Mouse (Mus musculus) hindbrain, postnatal 0 days (tissue): ENCODE data around the gene Fras1. TPM values are rescaled to one million over a fixed set of nuclear protein-coding genes. Genes with fewer than 3 reads are reported as not detected.

Experiments used
- ATAC-seq: fragments of 200-750 bp; cut with Nextera tagmentation; 2 replicates; pipeline ENCODE4 v1.8.0; 2017; ENCODE audit warnings: mild to moderate bottlenecking, moderate TSS enrichment, moderate library complexity
- DNase-seq: peaks from one replicate; pipeline ENCODE4 v3.0.0-alpha.2; 2015; ENCODE audit warnings: low spot score
- H3K27ac ChIP-seq: fragments of 300-500 bp; sonication (generic); 2 replicates; pipeline ENCODE4 v1.5.1; 2014; ENCODE audit warnings: mild to moderate bottlenecking
- H3K27me3 ChIP-seq: fragments of 300-500 bp; sonication (generic); 2 replicates; pipeline ENCODE4 v1.6.1; 2014; ENCODE audit warnings: low read length, mixed read lengths; ENCODE audit not compliant: insufficient read depth
- H3K36me3 ChIP-seq: fragments of 300-500 bp; sonication (generic); 2 replicates; pipeline ENCODE4 v1.6.1; 2014; ENCODE audit warnings: low read length, mixed read lengths; ENCODE audit not compliant: insufficient read depth
- H3K4me1 ChIP-seq: fragments of 300-500 bp; sonication (generic); 2 replicates; pipeline ENCODE4 v1.6.1; 2014; ENCODE audit warnings: antibody characterized with exemption, low read length, mixed read lengths; ENCODE audit not compliant: insufficient read depth
- H3K4me2 ChIP-seq: fragments of 300-500 bp; sonication (generic); 2 replicates; pipeline ENCODE4 v1.6.1; 2014; ENCODE audit warnings: low read depth, mild to moderate bottlenecking, low read length, moderate library complexity, mixed read lengths
- H3K4me3 ChIP-seq: fragments of 300-500 bp; sonication (generic); 2 replicates; pipeline ENCODE4 v1.5.1; 2014; ENCODE audit warnings: low read length
- H3K9ac ChIP-seq: fragments of 300-500 bp; sonication (generic); replicated peaks from 2 replicates; pipeline ENCODE4 v1.6.1; 2014; ENCODE audit warnings: mild to moderate bottlenecking, low read length, moderate library complexity, mixed read lengths
- H3K9me3 ChIP-seq: fragments of 300-500 bp; sonication (generic); 2 replicates; pipeline ENCODE4 v1.6.1; 2016; ENCODE audit warnings: low read length, mixed read lengths
- CTCF ChIP-seq: IDR thresholded peaks from 2 replicates; pipeline ENCODE4 v1.5.1; 2016; ENCODE audit warnings: antibody characterized with exemption, control low read depth, low read depth
- WGBS: fragments of 180-500 bp; shearing (Covaris S2); extraction: QIAGEN DNeasy Blood & Tissue Kit; methylation state at CpG from one replicate; pipeline ENCODE4 v1.1.7; 2014; 5-methylcytosine and 5-hydroxymethylcytosine counted together
- polyA plus RNA-seq: library from polyadenylated mRNA; unstranded; fragments of >200 nt; fragmentation: Nextera tagmentation; extraction: Ambion mirVana; gene quantifications from 2 replicates; pipeline ENCODE4 v1.2.1, GENCODE M21; 2015
- total RNA-seq: library from RNA; depleted of rRNA; stranded (reverse); fragments of >200 nt; gene quantifications from 2 replicates; pipeline ENCODE4 v1.2.3, GENCODE M21; 2014

Fras1 gene
- total and polyA plus RNA-seq, 2 experiments from 2014 or later: 2.9 to 15.3 TPM

DNA sequence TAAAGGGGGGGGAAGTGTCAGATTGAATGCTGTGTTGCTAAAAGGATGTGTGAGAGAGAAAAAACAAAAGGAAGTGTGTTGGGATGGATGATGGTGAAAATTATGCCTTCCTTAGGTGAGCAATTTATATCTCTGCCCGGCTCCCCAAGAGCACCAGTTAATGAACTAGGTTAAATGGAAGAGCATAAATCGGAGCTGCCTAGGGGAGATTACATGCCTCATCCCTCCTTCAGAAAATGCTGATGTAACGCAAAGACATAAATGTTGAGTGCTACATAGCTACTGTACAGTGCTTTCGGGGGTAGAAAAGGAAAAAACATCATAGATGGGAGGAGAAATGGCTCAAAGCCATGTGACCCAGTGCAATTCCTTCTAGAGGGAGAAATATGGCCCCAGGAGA, 339.0 kb downstream of the Fras1 start:
- no peak for DNase-seq
- H3K4me2 ChIP-seq: no peak overlapping the region
- no peaks in the 10 kb centered on the region for H3K4me1 ChIP-seq
- no peaks in the 10 kb centered on the region for H3K36me3 ChIP-seq
- no peaks in the 10 kb centered on the region for H3K9me3 ChIP-seq
- no peaks in the 10 kb centered on the region for H3K27me3 ChIP-seq
- TF ChIP-seq CTCF: no peak
- no peak overlapping the region for H3K27ac ChIP-seq
- ATAC-seq: no peak
- no peak overlapping the region for H3K4me3 ChIP-seq
- H3K9ac ChIP-seq: no peak overlapping the region
- 79% methylated on average over 4 of the region's 4 CpGs for WGBS

DNA sequence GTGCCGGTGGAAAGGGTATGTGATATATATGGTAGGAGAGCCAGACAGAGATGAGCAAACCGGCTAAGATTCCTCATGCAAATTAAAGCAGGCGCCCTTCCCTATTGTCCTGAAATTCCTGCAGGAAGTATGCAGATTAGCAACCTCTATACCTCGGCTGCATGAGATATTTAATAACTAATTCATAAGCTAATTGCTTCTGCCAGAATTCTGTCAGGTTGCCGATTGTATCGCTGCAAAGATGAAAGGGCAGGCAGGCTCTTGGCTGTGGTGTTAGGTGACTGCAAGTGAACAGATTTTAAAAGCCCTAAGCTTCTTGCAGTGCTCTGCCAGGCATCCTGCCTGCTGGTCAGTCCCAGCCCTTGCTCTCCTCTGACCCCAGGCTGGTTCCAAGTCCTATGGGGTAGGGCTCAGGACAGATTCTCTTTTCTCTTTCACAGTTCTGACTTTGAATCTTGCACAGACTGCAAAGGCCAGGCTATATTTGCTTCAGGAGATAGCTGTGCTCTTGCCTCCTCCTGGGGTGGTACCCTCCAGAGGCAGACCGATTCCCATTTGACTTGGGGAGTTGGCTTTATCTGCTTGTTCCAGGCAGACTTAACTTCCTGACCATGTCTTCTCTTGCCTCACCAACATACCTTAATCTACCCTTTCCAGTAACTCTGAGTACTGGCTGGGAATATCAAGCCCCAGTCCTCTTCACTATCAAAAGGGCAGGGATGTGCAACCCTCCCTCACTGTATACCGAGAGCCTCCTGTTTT, 342.7 kb downstream of the Fras1 start:
- Histone ChIP-seq H3K27ac (peak overlapping the region; percentile 17; the same call in 1 of the 2 replicates), H3K9ac (no peak overlapping the region)
- 28% methylated on average over 8 of the region's 8 CpGs for WGBS

DNA sequence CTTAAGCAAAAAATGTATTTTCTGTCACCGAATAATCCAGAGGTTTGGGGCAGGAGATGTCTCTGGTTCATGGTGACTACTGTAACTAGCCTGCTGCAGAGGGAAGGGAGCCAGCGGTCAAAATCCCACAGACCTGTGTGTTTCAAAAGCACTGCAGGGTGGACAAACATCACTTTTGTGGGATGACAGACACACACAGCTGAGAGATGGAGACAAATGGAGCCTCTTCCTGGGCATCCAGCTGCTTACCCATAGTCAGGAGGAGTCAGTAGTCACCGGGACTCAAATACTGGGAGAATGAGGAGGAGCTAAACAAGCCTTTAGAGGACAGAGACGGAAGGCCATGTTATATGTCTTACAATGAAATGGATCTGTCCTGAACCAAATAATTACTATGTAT, 343.9 kb downstream of the Fras1 start:
- Histone ChIP-seq H3K4me3 (no peak overlapping the region), H3K4me1 (no peaks in the 10 kb centered on the region), H3K27ac (no peak overlapping the region), H3K9me3 (no peaks in the 10 kb centered on the region), H3K36me3 (no peaks in the 10 kb centered on the region), H3K27me3 (no peaks in the 10 kb centered on the region), H3K9ac (no peak overlapping the region), H3K4me2 (no peak overlapping the region)
- no peak for TF ChIP-seq CTCF
- 78% methylated on average over 4 of the region's 4 CpGs for WGBS
- ATAC-seq: no peak
- DNase-seq: no peak

More for the DNA sequence above, 342.7 kb downstream of the Fras1 start:
- ATAC-seq (peak; percentile 21; the same call in 1 of the 2 replicates), DNase-seq (no peak)
- H3K4me2 ChIP-seq: no peak overlapping the region
- no peaks in the 10 kb centered on the region for H3K36me3 ChIP-seq
- no peak overlapping the region for H3K4me3 ChIP-seq
- TF ChIP-seq CTCF: no peak
- H3K27me3 ChIP-seq: no peaks in the 10 kb centered on the region
- H3K4me1 ChIP-seq: no peaks in the 10 kb centered on the region
- H3K9me3 ChIP-seq: no peaks in the 10 kb centered on the region

DNA sequence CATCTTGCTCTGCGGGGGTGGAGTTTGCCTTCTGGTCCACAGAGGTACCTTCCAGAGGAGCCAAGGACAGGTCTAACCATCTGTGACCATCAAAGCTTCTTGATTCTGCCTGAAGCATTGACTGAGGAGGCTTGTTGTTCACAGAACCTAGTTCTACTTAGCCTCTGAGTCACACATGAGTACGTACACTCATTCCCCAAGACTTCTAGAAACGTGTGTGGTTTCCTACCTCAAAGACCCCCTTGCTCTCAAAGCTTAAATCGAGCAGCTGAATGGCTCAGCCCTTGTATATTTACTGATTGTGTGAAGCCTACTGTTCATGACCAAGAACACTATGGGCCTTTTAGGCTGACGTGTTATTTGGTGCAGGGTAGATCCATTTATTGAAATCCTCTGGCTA, 344.8 kb downstream of the Fras1 start:
- ATAC-seq (no peak), DNase-seq (no peak)
- H3K36me3 ChIP-seq: no peaks in the 10 kb centered on the region
- H3K4me2 ChIP-seq: no peak overlapping the region
- H3K9me3 ChIP-seq: no peaks in the 10 kb centered on the region
- 94% methylated on average over 5 of the region's 5 CpGs for WGBS
- H3K27ac ChIP-seq: no peak overlapping the region
- no peak overlapping the region for H3K4me3 ChIP-seq
- H3K27me3 ChIP-seq: no peaks in the 10 kb centered on the region
- TF ChIP-seq CTCF: no peak
- H3K4me1 ChIP-seq: no peaks in the 10 kb centered on the region
- H3K9ac ChIP-seq: no peak overlapping the region

DNA sequence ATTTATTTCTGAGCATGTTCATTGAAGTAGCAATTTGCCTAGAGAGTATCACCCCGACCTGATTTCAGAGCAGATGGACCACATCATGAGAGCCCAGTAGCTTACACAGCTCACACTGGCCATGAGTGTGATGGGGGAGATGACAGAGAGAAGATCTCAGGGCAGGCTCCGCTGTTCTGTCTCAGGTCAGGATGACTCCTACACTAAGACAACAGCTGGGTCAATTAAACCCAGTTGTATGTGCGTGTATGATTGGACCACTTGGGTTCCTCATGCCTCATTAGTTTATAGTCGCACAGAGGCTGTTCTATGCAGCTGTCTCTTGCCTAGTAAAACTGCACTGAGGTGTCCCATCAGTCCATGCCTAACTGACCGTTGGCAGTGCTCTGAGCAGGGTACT, 345.5 kb downstream of the Fras1 start:
- DNase-seq (no peak), ATAC-seq (no peak)
- no peaks in the 10 kb centered on the region for H3K27me3 ChIP-seq
- H3K9me3 ChIP-seq: no peaks in the 10 kb centered on the region
- no peak overlapping the region for H3K4me3 ChIP-seq
- no peak overlapping the region for H3K27ac ChIP-seq
- 84% methylated on average over 5 of the region's 5 CpGs for WGBS
- no peaks in the 10 kb centered on the region for H3K36me3 ChIP-seq
- no peaks in the 10 kb centered on the region for H3K4me1 ChIP-seq
- H3K9ac ChIP-seq: no peak overlapping the region
- H3K4me2 ChIP-seq: no peak overlapping the region
- no peak for TF ChIP-seq CTCF

DNA sequence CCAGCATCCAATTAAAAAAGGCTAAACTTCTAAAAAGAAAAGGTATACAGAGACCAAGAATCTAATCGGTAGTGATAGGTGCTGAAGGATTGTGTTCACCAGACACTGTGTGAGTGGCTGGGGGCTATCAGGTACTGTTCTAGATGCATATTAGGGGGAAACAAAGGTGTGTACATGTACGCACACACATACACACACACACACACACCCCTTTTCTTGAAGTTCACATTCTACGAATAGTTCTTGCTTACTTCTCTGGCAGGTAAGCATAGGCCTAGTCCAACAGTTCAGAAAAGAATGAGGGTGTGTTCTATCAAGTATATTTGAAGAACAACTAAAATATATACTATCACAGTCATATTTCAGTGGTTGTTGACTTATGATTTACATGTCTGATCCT, 348.9 kb downstream of the Fras1 start:
- H3K27ac ChIP-seq: no peak overlapping the region
- no peak for ATAC-seq
- no peak overlapping the region for H3K4me3 ChIP-seq
- no peaks in the 10 kb centered on the region for H3K27me3 ChIP-seq
- no peaks in the 10 kb centered on the region for H3K4me1 ChIP-seq
- H3K9ac ChIP-seq: no peak overlapping the region
- H3K36me3 ChIP-seq: no peaks in the 10 kb centered on the region
- no peak for DNase-seq
- TF ChIP-seq CTCF: no peak
- H3K9me3 ChIP-seq: no peaks in the 10 kb centered on the region
- 77% methylated on average over 3 of the region's 3 CpGs for WGBS
- no peak overlapping the region for H3K4me2 ChIP-seq

DNA sequence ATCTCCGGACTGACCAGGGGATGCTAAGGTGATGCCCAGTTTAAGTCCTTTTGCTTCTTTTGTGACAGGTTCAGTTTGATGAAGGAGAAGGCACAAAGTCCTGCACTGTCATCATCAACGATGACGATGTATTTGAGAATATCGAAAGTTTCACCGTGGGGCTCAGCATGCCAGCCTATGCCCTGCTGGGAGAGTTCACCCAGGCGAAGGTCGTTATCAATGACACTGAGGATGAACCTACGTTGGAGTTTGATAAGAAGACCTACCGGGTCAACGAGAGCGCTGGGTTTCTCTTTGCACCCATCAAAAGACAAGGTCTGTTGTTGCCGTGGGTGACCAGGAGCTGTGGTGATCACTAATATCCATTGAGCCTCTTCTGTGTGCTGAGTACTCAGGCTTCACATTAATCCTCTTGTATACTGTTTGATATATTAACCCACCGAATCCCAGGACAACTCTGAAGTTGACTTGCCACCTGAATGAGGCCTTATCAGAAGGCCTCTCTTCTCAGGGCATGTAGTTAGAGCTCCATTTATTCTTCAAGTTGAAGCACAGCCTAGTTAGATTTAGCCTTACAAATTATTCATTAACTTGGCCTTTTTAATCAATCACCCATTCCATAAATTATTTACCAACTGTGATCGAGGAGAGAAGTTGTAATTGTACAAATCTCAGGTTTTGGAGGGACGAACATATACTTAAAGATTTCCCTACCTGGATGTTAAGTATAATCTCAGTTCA, 365.6 kb downstream of the Fras1 start:
- DNase-seq (no peak), ATAC-seq (no peak)
- Histone ChIP-seq H3K27me3 (no peaks in the 10 kb centered on the region), H3K4me1 (no peaks in the 10 kb centered on the region), H3K27ac (no peak overlapping the region), H3K36me3 (no peaks in the 10 kb centered on the region; the same call in 1 of the 2 replicates), H3K4me2 (no peak overlapping the region), H3K9ac (no peak overlapping the region), H3K4me3 (no peak overlapping the region), H3K9me3 (no peaks in the 10 kb centered on the region)
- WGBS: 90% methylated on average over 15 of the region's 15 CpGs
- TF ChIP-seq CTCF: no peak
